Mouse (Mus musculus) embryonic stem cell, embryonic (primary cell): ENCODE results near the gene Sik3.
"Not testable (repeated sequence)": the region's sequence is repeated elsewhere in the genome, so short reads cannot be mapped to it uniquely, and the experiment has no call there.

Experiments used
- CTCF ChIA-PET, 4 experiments: fragments of 300-600 bp in 2 of 4; fragments of 350-600 bp in 2 of 4; sonication (Branson Sonifier 250); formaldehyde crosslinking; loops; one replicate each; lab custom pipeline; 2022; ENCODE audit warnings: inconsistent platforms in 2 of 4; lab: Charles Lee
- POLR2A ChIA-PET, 4 experiments: fragments of 300-600 bp in 2 of 4; fragments of 350-600 bp in 2 of 4; sonication (Branson Sonifier 250); formaldehyde crosslinking; loops; one replicate each; lab custom pipeline; 2022; ENCODE audit warnings: antibody characterized with exemption in 4 of 4, inconsistent platforms in 1 of 4; lab: Charles Lee

Gene Sik3

GRCm38 (mm10) chr9:46061696-46062425, 49.2 kb downstream of the Sik3 start:
- POLR2A ChIA-PET, result interaction anchor here in 2 of 4 experiments (0.5 to 1.3 kb wide), 5 partner anchors 34 to 156 kb away, joined by 3 to 6 read pairs (median 3); no protein-coding TSS in a partner anchor

GRCm38 (mm10) chr9:46064331-46064730, 51.7 kb downstream of the Sik3 start:
- ChIA-PET CTCF (interaction anchor here in 1 of 4 experiments (1.0 kb wide), 1 partner anchor 127 kb away, joined by 3 read pairs; no protein-coding TSS in a partner anchor), POLR2A (no interaction called here)

More at GRCm38 (mm10) chr9:46061696-46062425, 49.2 kb downstream of the Sik3 start:
- CTCF ChIA-PET, result interaction anchor here in 2 of 4 experiments (0.5 to 1.0 kb wide), 3 partner anchors 10 to 68 kb away, joined by 3 read pairs; no protein-coding TSS in a partner anchor

GRCm38 (mm10) chr9:46066711-46067110, 54.1 kb downstream of the Sik3 start:
- CTCF ChIA-PET, result interaction anchor here in 2 of 4 experiments (0.6 to 1.3 kb wide), 3 partner anchors 13 to 270 kb away, joined by 3 read pairs; no protein-coding TSS in a partner anchor
- POLR2A ChIA-PET, result interaction anchor here in 1 of 4 experiments (0.6 to 1.7 kb wide), 2 partner anchors 17 to 64 kb away, joined by 4 to 5 read pairs; no protein-coding TSS in a partner anchor

GRCm38 (mm10) chr9:46067691-46068090, 55.1 kb downstream of the Sik3 start:
- CTCF ChIA-PET, result interaction anchor here in 1 of 4 experiments (0.6 kb wide), 1 partner anchor 126 kb away, joined by 8 read pairs; no protein-coding TSS in a partner anchor
- POLR2A ChIA-PET, result interaction anchor here in 2 of 4 experiments (1.3 to 1.7 kb wide), 3 partner anchors 10 to 29 kb away, joined by 3 to 4 read pairs (median 3); no protein-coding TSS in a partner anchor

- ChIA-PET POLR2A (interaction anchor here in 2 of 4 experiments (0.6 to 1.3 kb wide), 3 partner anchors 13 to 58 kb away, joined by 3 to 5 read pairs (median 3); no protein-coding TSS in a partner anchor), CTCF (interaction anchor here in 1 of 4 experiments (0.7 kb wide), 1 partner anchor 250 kb away, joined by 3 read pairs; no protein-coding TSS in a partner anchor)
Measured at GRCm38 (mm10) chr9:46069013-46069412, 56.4 kb downstream of the Sik3 start.

- CTCF ChIA-PET, result interaction anchor here in 3 of 4 experiments (0.5 to 1.7 kb wide), 9 partner anchors 12 to 113 kb away, joined by 3 to 13 read pairs (median 4); partner anchors contain the start of genes Pafah1b2 (in 2 of the 3) and Sik3 (in 2 of the 3)
- POLR2A ChIA-PET, result interaction anchor here in 3 of 4 experiments (0.7 to 1.7 kb wide), 8 partner anchors 11 to 60 kb away, joined by 3 to 4 read pairs (median 3); partner anchors contain the start of genes Pafah1b2 (in 2 of the 3) and Sik3 (in 2 of the 3)
Measured at GRCm38 (mm10) chr9:46072101-46072835, 59.6 kb downstream of the Sik3 start.

- CTCF ChIA-PET, result no interaction called here
- POLR2A ChIA-PET, result no interaction called here
Measured at GRCm38 (mm10) chr9:46073443-46073842, 60.8 kb downstream of the Sik3 start.

- CTCF ChIA-PET, result interaction anchor here in 2 of 4 experiments (0.6 kb wide), 2 partner anchors 239 to 249 kb away, joined by 3 read pairs; no protein-coding TSS in a partner anchor
- POLR2A ChIA-PET, result interaction anchor here in 3 of 4 experiments (0.6 to 1.0 kb wide), 3 partner anchors 9 to 55 kb away, joined by 3 to 5 read pairs (median 4); no protein-coding TSS in a partner anchor
Measured at GRCm38 (mm10) chr9:46075578-46075977, 63.0 kb downstream of the Sik3 start.

GRCm38 (mm10) chr9:46082381-46082821, 69.8 kb downstream of the Sik3 start:
- CTCF ChIA-PET, result interaction anchor here in 1 of 4 experiments (1.0 kb wide), 2 partner anchors 70 to 103 kb away, joined by 3 read pairs; partner anchors contain the start of genes Pafah1b2 and Sik3
- POLR2A ChIA-PET, result interaction anchor here in 3 of 4 experiments (0.7 to 0.9 kb wide), 3 partner anchors 10 to 1275 kb away, joined by 3 read pairs; no protein-coding TSS in a partner anchor

GRCm38 (mm10) chr9:46083490-46083893, 70.9 kb downstream of the Sik3 start:
- POLR2A ChIA-PET, result interaction anchor here in 1 of 4 experiments (0.9 to 1.6 kb wide), 3 partner anchors 8 to 11 kb away, joined by 3 to 4 read pairs (median 3); no protein-coding TSS in a partner anchor
- CTCF ChIA-PET, result interaction anchor here in 2 of 4 experiments (0.6 to 1.0 kb wide), 2 partner anchors 102 kb away, joined by 3 read pairs; no protein-coding TSS in a partner anchor

- POLR2A ChIA-PET, result interaction anchor here in 2 of 4 experiments (0.6 to 0.7 kb wide), 2 partner anchors 144 to 430 kb away, joined by 3 to 6 read pairs; no protein-coding TSS in a partner anchor
- CTCF ChIA-PET, result interaction anchor here in 2 of 4 experiments (0.6 to 1.2 kb wide), 2 partner anchors 33 to 119 kb away, joined by 5 to 10 read pairs; no protein-coding TSS in a partner anchor
Measured at GRCm38 (mm10) chr9:46085898-46086297, 73.3 kb downstream of the Sik3 start.

GRCm38 (mm10) chr9:46086826-46087225, 74.2 kb downstream of the Sik3 start:
- ChIA-PET POLR2A (interaction anchor here in 1 of 4 experiments (0.6 kb wide), 1 partner anchor 11 kb away, joined by 5 read pairs; no protein-coding TSS in a partner anchor), CTCF (no interaction called here)

- POLR2A ChIA-PET, result no interaction called here
- CTCF ChIA-PET, result no interaction called here
Measured at GRCm38 (mm10) chr9:46087461-46087860, 74.8 kb downstream of the Sik3 start.

- POLR2A ChIA-PET, result no interaction called here
Measured at GRCm38 (mm10) chr9:46088722-46089121, 76.1 kb downstream of the Sik3 start.

GRCm38 (mm10) chr9:46090066-46090465, 77.4 kb downstream of the Sik3 start:
- CTCF ChIA-PET, result interaction anchor here in 1 of 4 experiments (0.7 to 1.1 kb wide), 2 partner anchors 96 to 212 kb away, joined by 3 read pairs; no protein-coding TSS in a partner anchor
- POLR2A ChIA-PET, result no interaction called here

More at GRCm38 (mm10) chr9:46088722-46089121, 76.1 kb downstream of the Sik3 start:
- CTCF ChIA-PET, result no interaction called here

GRCm38 (mm10) chr9:46091157-46091556, 78.5 kb downstream of the Sik3 start:
- POLR2A ChIA-PET, result not testable (repeated sequence)
- CTCF ChIA-PET, result interaction anchor here in 1 of 4 experiments (1.1 kb wide), 1 partner anchor 95 kb away, joined by 3 read pairs; no protein-coding TSS in a partner anchor

GRCm38 (mm10) chr9:46092633-46093032, 80.0 kb downstream of the Sik3 start:
- ChIA-PET POLR2A (interaction anchor here in 1 of 4 experiments (0.9 to 1.3 kb wide), 2 partner anchors 9 to 10 kb away, joined by 3 read pairs; no protein-coding TSS in a partner anchor), CTCF (interaction anchor here in 1 of 4 experiments (0.5 to 0.6 kb wide), 2 partner anchors 83 to 522 kb away, joined by 3 to 11 read pairs; no protein-coding TSS in a partner anchor)
